Mouse (Mus musculus) cortical plate, adult 2 months (tissue): Measurements from ENCODE around the gene Snta1. TPM values are rescaled to one million over a fixed set of nuclear protein-coding genes. Genes with fewer than 3 reads are reported as not detected.

ENCODE experiments used
- H3K27ac ChIP-seq: fragments of 200-500 bp; 2 replicates; pipeline ENCODE4 v1.5.1; 2012; ENCODE audit warnings: low read length, control low read depth, inconsistent platforms; ENCODE audit not compliant: insufficient read depth
- H3K4me1 ChIP-seq: fragments of 200-500 bp; 2 replicates; pipeline ENCODE4 v1.6.1; 2011; ENCODE audit warnings: low read length; ENCODE audit not compliant: control insufficient read depth, insufficient read depth
- H3K4me3 ChIP-seq: fragments of 200-500 bp; 2 replicates; pipeline ENCODE4 v1.5.1; 2011; ENCODE audit warnings: mild to moderate bottlenecking, low read length, control low read depth; ENCODE audit not compliant: insufficient read depth
- CTCF ChIP-seq: fragments of 200-500 bp; IDR thresholded peaks from 2 replicates; pipeline ENCODE4 v1.5.1; 2011; ENCODE audit warnings: mild to moderate bottlenecking, control low read depth, low read length; ENCODE audit not compliant: insufficient read depth; ENCODE audit errors: extremely low read depth
- POLR2A ChIP-seq: fragments of 200-500 bp; IDR thresholded peaks from 2 replicates; pipeline ENCODE4 v1.6.1; 2011; ENCODE audit warnings: mild to moderate bottlenecking, low read length, control low read depth; ENCODE audit not compliant: insufficient read depth; ENCODE audit errors: extremely low read depth
- polyA plus RNA-seq: library from polyadenylated mRNA; depleted of rRNA; stranded (reverse); fragments of >200 nt; gene quantifications from 2 replicates; pipeline ENCODE4 v1.2.3, GENCODE M21; 2012

Snta1 gene
- polyA plus RNA-seq, 1 experiment = 36.2 TPM

- H3K27ac ChIP-seq = no peak overlapping the region
These were observed 2.5 kb upstream of the Snta1 start for GRCm38 (mm10) chr2:154410355-154410754.

GRCm38 (mm10) chr2:154407063-154407642 lies 746 bp downstream of the Snta1 start:
- TF ChIP-seq CTCF (no peak), POLR2A (no peak)
- Histone ChIP-seq H3K4me1 (peaks cover 8% of the 10 kb centered on the region), H3K4me3 (peak overlapping the region; percentile 87), H3K27ac (peak overlapping the region; percentile 97)

More at GRCm38 (mm10) chr2:154410355-154410754, 2.5 kb upstream of the Snta1 start:
- no peak for TF ChIP-seq CTCF
- TF ChIP-seq POLR2A = no peak
- peaks cover 1% of the 10 kb centered on the region; the same call in 1 of the 2 replicates for H3K4me1 ChIP-seq
- H3K4me3 ChIP-seq = no peak overlapping the region

- no peak overlapping the region; the same call in 1 of the 2 replicates for H3K4me3 ChIP-seq
- H3K27ac ChIP-seq = no peak overlapping the region
- no peak for TF ChIP-seq CTCF
- TF ChIP-seq POLR2A = no peak
- H3K4me1 ChIP-seq = peaks cover 7% of the 10 kb centered on the region
These were observed 2.4 kb downstream of the Snta1 start for GRCm38 (mm10) chr2:154405447-154405994.

- H3K4me1 ChIP-seq = peaks cover 7% of the 10 kb centered on the region; the same call in 1 of the 2 replicates
- TF ChIP-seq CTCF (no peak), POLR2A (no peak)
- H3K4me3 ChIP-seq = no peak overlapping the region
- H3K27ac ChIP-seq = no peak overlapping the region
These were observed 5.1 kb downstream of the Snta1 start for GRCm38 (mm10) chr2:154402811-154403210.

- H3K27ac ChIP-seq = no peak overlapping the region
- H3K4me1 ChIP-seq = peaks cover 7% of the 10 kb centered on the region; the same call in 1 of the 2 replicates
- no peak overlapping the region for H3K4me3 ChIP-seq
- TF ChIP-seq CTCF (no peak), POLR2A (no peak)
These were observed 5.9 kb downstream of the Snta1 start for GRCm38 (mm10) chr2:154401976-154402375.

GRCm38 (mm10) chr2:154399325-154399724 lies 8.6 kb downstream of the Snta1 start:
- no peak for TF ChIP-seq CTCF
- Histone ChIP-seq H3K27ac (no peak overlapping the region), H3K4me1 (peaks cover 5% of the 10 kb centered on the region; the same call in 1 of the 2 replicates)

GRCm38 (mm10) chr2:154398267-154398666 lies 9.6 kb downstream of the Snta1 start:
- TF ChIP-seq POLR2A (no peak), CTCF (no peak)
- Histone ChIP-seq H3K27ac (no peak overlapping the region), H3K4me3 (no peak overlapping the region), H3K4me1 (peaks cover under 1% of the 10 kb centered on the region; the same call in 1 of the 2 replicates)

More at GRCm38 (mm10) chr2:154399325-154399724, 8.6 kb downstream of the Snta1 start:
- H3K4me3 ChIP-seq = no peak overlapping the region

GRCm38 (mm10) chr2:154396529-154396928 lies 11.4 kb downstream of the Snta1 start:
- no peak overlapping the region for H3K4me3 ChIP-seq
- TF ChIP-seq POLR2A (no peak), CTCF (no peak)
- no peak overlapping the region for H3K27ac ChIP-seq
- no peaks in the 10 kb centered on the region for H3K4me1 ChIP-seq

- Histone ChIP-seq H3K4me1 (no peaks in the 10 kb centered on the region), H3K27ac (no peak overlapping the region), H3K4me3 (no peak overlapping the region)
- TF ChIP-seq CTCF (no peak), POLR2A (no peak)
These were observed 13.3 kb downstream of the Snta1 start for GRCm38 (mm10) chr2:154394602-154395001.
